Mouse (Mus musculus): ENCODE results near the gene Bad.

DNA sequence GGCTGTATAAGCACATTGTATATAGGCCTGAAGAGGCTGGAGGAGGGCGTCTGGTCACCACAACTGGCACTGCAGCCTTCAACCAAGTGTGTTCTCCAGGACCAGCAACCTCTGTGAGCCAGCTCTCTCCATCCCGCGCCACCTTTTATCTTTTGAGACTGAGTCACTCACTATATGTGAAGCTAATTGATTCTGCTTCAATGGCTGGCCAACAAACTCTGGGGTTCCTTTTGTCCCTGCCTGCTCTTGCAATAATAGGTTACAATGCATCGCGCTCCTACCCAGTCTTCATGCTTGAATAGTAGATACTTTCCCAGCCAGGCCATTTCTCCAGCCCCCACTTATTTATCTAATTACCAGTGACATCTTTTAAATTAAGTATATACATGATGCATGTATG is 42.0 kb downstream of the Bad start:
- no peak for TF ChIP-seq CTCF (IDR thresholded peaks at IDR 0.05; ENCODE audit: extremely low read depth, insufficient read depth, insufficient read length, insufficient replicate concordance)
- no peak for TF ChIP-seq POLR2A (IDR thresholded peaks at IDR 0.05; ENCODE audit: low read depth, low read length)
